Mouse (Mus musculus) limb, embryonic 13.5 days (tissue): ENCODE results near the gene Lyplal1. TPM values are rescaled to one million over a fixed set of nuclear protein-coding genes. Genes with fewer than 3 reads are reported as not detected.

Source experiments
- ATAC-seq: fragments of 200-750 bp; cut with Nextera tagmentation; 2 replicates; pipeline ENCODE4 v1.8.0; 2017; ENCODE audit warnings: low read depth, moderate number of reproducible peaks, moderate TSS enrichment; ENCODE audit not compliant: low FRiP score
- H3K27ac ChIP-seq: fragments of 300-500 bp; sonication (generic); 2 replicates; pipeline ENCODE4 v1.5.1; 2015; ENCODE audit warnings: inconsistent platforms, mild to moderate bottlenecking, moderate library complexity
- H3K27me3 ChIP-seq: fragments of 300-500 bp; sonication (generic); 2 replicates; pipeline ENCODE4 v1.6.1; 2015; ENCODE audit warnings: mild to moderate bottlenecking, inconsistent platforms
- H3K36me3 ChIP-seq: fragments of 300-500 bp; sonication (generic); 2 replicates; pipeline ENCODE4 v1.6.1; 2015; ENCODE audit warnings: inconsistent platforms, mild to moderate bottlenecking, moderate library complexity
- H3K4me1 ChIP-seq: fragments of 300-500 bp; sonication (generic); 2 replicates; pipeline ENCODE4 v1.6.1; 2015; ENCODE audit warnings: inconsistent platforms
- H3K4me2 ChIP-seq: fragments of 300-500 bp; sonication (generic); replicated peaks from 2 replicates; pipeline ENCODE4 v1.6.1; 2015; ENCODE audit warnings: inconsistent platforms, mild to moderate bottlenecking, moderate library complexity
- H3K4me3 ChIP-seq: fragments of 300-500 bp; sonication (generic); 2 replicates; pipeline ENCODE4 v1.5.1; 2015; ENCODE audit warnings: moderate library complexity, mild to moderate bottlenecking, inconsistent platforms
- H3K9ac ChIP-seq: fragments of 300-500 bp; sonication (generic); 2 replicates; pipeline ENCODE4 v1.6.1; 2015; ENCODE audit warnings: mild to moderate bottlenecking, inconsistent platforms
- H3K9me3 ChIP-seq: fragments of 300-500 bp; sonication (generic); 2 replicates; pipeline ENCODE4 v1.6.1; 2016; ENCODE audit warnings: inconsistent platforms
- WGBS: fragments of 180-500 bp; shearing (Covaris S2); methylation state at CpG from one replicate; pipeline ENCODE4 v1.1.7; 2015; 5-methylcytosine and 5-hydroxymethylcytosine counted together
- polyA plus RNA-seq: library from polyadenylated mRNA; unstranded; fragments of >200 nt; fragmentation: Nextera tagmentation; extraction: Ambion mirVana; gene quantifications from 2 replicates; pipeline ENCODE4 v1.2.1, GENCODE M21; 2015

Lyplal1 gene
- polyA plus RNA-seq, 1 experiment from 2014 or later: 15.7 TPM

DNA sequence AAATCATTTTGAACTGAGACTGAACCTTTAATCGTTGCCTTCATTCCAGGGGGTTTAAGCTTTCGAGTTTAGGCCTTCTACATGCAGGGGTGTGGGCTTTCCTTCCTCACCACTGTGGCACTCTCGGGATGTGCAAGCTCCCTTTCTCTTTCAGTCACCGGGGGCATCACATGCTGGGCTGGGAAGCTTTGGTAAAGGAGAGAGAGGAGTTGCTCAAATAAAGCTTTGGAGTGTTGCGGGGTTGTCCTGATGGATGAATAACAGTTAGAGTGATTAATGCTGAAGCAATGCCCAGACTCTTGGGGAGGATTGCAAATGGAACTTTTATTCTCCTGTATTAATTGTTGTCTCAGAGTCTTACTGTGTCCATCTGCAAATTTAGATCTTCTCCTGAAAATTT lies 2.7 kb upstream of the Lyplal1 start:
- 52% methylated on average over 5 of the region's 5 CpGs for WGBS
- no peak for ATAC-seq
- no peak overlapping the region for H3K9ac ChIP-seq

DNA sequence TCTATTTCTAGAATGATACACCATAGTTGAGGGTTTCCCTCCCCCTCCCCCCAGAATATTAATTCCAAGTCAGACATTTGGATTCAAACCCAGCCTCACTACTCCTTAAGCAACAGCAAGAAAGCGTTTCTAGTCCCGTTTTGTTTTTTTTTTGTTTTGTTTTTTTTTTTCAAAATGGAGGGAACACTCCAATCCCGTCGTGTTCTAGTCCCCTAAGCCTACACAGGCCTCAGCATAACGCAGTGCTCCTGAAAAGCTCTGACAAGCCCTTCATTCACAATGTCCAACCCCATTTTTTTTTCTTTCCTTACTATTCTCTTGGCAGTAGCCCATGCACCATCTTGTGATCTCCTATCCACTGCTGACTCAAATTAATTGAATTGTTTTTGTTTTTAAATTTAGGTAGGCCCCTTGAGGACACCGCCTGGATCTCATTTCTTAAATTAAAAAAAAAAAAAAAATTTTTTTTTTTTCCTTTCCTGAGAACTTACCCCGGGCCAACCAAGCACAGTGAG lies 967 bp downstream of the Lyplal1 start:
- no peak for ATAC-seq
- no peak overlapping the region for H3K27ac ChIP-seq
- 59% methylated on average over 7 of the region's 7 CpGs for WGBS

More for the DNA sequence above, 2.7 kb upstream of the Lyplal1 start:
- Histone ChIP-seq H3K9me3 (no peaks in the 10 kb centered on the region), H3K4me1 (peaks cover 9% of the 10 kb centered on the region), H3K36me3 (no peaks in the 10 kb centered on the region), H3K4me3 (no peak overlapping the region), H3K4me2 (no peak overlapping the region), H3K27ac (no peak overlapping the region), H3K27me3 (no peaks in the 10 kb centered on the region)

DNA sequence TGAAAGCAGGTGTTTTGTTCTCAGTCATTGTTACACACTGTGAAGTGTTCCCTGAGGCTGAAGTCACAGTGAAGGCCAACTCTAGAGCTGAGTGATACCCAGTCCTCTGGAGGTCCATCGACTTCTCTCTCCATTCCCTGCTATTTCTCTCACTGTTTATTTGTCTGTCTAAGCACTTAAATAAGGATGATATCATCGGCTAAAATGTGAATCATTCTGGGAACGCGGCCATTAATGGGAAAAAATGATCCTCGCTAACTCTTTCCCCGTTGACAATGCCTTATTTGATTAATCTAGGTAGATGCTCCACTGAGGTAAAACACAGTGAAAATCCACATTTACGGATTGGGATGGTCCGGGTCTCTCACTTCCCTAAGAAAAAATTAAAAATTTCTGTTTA lies 14.8 kb downstream of the Lyplal1 start:
- no peak for ATAC-seq
- H3K4me3 ChIP-seq: no peak overlapping the region
- no peaks in the 10 kb centered on the region for H3K4me1 ChIP-seq
- no peaks in the 10 kb centered on the region for H3K27me3 ChIP-seq
- WGBS: 83% methylated on average over 8 of the region's 8 CpGs
- no peak overlapping the region; the same call in 1 of the 2 replicates for H3K27ac ChIP-seq
- H3K9ac ChIP-seq: no peak overlapping the region
- no peaks in the 10 kb centered on the region for H3K36me3 ChIP-seq
- no peaks in the 10 kb centered on the region for H3K9me3 ChIP-seq
- no peak overlapping the region for H3K4me2 ChIP-seq

More for the DNA sequence above, 967 bp downstream of the Lyplal1 start:
- peak overlapping the region; percentile 78 for H3K4me2 ChIP-seq
- H3K36me3 ChIP-seq: peaks cover 6% of the 10 kb centered on the region
- H3K9ac ChIP-seq: no peak overlapping the region
- peaks cover 9% of the 10 kb centered on the region for H3K4me1 ChIP-seq
- no peaks in the 10 kb centered on the region for H3K27me3 ChIP-seq
- H3K4me3 ChIP-seq: peak overlapping the region; percentile 73
- H3K9me3 ChIP-seq: no peaks in the 10 kb centered on the region

DNA sequence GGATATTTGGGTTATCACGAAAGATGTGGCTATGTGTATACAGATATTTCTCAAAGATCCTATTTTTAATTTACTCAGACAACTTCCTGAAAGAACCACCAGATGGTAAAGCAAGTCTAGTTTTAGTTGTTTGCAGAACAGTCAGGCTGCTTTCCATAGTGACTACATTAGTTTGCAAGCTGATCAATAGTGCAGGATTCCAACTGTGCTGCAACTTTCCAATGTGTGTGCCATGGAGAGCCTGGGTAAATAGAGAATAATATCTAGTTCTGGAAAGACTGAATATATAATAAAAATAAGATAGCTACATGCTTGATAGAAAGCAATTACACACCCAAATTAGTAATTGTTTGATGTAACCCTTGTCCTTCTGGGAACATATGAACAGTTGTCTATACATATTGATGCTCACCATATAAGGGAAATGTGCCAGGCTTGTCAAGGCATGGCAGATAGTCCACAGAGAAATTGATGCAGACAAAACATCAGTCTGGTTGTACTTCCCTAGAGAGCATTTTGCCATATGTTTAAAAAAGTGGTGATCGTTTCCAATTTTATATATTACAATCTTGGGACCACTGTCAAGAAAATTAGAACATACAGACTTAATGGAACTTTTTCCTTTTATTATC lies 50.7 kb downstream of the Lyplal1 start:
- no peak for ATAC-seq
- Histone ChIP-seq H3K4me2 (no peak overlapping the region), H3K9me3 (no peaks in the 10 kb centered on the region; the same call in 1 of the 2 replicates), H3K4me1 (peaks cover 9% of the 10 kb centered on the region), H3K9ac (no peak overlapping the region), H3K4me3 (no peak overlapping the region), H3K36me3 (no peaks in the 10 kb centered on the region), H3K27me3 (no peaks in the 10 kb centered on the region), H3K27ac (no peak overlapping the region)
- WGBS: 80% methylated on average over 2 of the region's 2 CpGs

DNA sequence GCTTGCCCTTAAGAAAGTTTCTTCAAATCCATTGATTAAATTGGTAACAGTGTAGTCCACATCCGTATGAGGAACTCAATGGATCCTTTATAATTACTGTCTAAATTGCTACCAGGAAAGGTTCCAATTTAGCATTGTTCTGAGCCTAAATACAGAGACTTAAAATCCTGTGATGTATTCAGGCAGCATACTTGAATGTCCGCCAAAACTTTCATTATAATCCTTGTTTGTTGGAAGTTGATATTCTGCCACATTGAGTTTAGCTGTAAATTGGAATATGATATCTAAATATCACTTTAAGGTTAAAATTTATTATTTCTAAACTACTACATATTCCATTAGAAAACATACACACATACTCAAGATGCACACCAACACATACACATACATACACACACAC lies 57.1 kb downstream of the Lyplal1 start:
- ATAC-seq: no peak
- H3K4me3 ChIP-seq: no peak overlapping the region
- H3K27me3 ChIP-seq: no peaks in the 10 kb centered on the region
- H3K4me2 ChIP-seq: no peak overlapping the region
- no peak overlapping the region for H3K27ac ChIP-seq
- H3K36me3 ChIP-seq: no peaks in the 10 kb centered on the region
- 67% methylated on average over 2 of the region's 2 CpGs for WGBS
- H3K9me3 ChIP-seq: no peaks in the 10 kb centered on the region
- no peak overlapping the region for H3K9ac ChIP-seq
- H3K4me1 ChIP-seq: peaks cover 13% of the 10 kb centered on the region

DNA sequence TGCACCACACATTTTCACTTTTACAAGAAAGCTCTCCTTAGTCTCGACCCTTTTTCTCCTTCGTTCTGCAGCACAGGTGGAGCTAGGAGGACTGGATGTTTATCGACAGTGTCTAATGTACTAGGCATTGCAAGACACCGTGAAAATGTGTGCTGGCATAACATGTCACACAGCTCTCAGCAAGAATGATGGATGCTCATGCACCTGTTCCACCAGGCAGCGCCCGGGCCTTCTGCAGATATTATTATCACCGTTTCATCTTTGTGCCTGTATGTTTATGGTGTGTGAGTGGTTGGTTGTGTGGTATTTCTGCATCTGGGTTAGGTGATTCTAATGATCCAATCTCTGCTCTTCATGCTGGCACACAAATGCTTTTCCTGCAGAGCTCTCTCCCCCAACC lies 62.9 kb downstream of the Lyplal1 start:
- no peak overlapping the region for H3K4me3 ChIP-seq
- H3K9me3 ChIP-seq: no peaks in the 10 kb centered on the region
- WGBS: 66% methylated on average over 7 of the region's 7 CpGs
- peak overlapping the region; percentile 27; the same call in 1 of the 2 replicates for H3K4me2 ChIP-seq
- no peak overlapping the region for H3K9ac ChIP-seq
- H3K27me3 ChIP-seq: no peaks in the 10 kb centered on the region
- no peaks in the 10 kb centered on the region for H3K36me3 ChIP-seq
- peaks cover 20% of the 10 kb centered on the region for H3K4me1 ChIP-seq
- peak overlapping the region; percentile 48 for H3K27ac ChIP-seq
- no peak; the same call in 1 of the 2 replicates for ATAC-seq

DNA sequence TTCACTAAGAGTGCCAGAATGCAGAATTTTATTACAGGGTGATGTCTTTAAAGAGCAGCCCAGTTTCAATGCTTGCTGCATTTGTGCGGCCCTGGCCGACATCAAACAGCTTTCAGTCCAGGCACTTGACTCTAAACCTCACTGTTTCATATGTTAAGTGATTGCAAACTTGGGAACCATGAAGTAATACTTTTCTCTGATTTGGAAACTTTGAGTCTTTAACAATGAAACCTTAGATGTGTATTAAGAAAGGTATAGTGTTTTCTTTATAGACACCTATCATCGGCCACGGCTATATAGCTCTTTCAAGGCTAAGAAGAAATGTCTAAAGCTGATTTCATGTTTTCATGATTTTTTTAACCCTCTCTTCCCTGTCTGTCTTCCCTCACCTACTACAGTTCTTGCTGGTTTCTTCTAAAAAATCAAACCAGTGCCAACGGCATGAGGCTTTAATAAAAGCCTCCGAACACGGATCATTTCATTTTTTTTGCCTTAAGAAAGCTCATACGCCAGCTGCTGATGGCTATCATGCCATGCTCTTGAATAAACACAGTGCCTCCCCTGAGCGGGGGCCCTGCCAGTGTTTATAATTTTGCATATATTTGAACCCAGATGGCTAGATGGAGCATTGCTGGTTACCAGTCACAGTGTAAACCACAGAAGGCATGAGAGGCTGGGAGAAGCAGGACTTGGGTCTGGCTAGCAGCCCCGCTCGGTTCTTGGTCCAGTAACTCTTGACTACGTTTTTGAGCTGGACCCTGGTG lies 63.6 kb downstream of the Lyplal1 start:
- H3K4me1 ChIP-seq: peaks cover 20% of the 10 kb centered on the region
- no peaks in the 10 kb centered on the region for H3K9me3 ChIP-seq
- H3K27me3 ChIP-seq: no peaks in the 10 kb centered on the region
- H3K27ac ChIP-seq: peak overlapping the region; percentile 48
- WGBS: 47% methylated on average over 12 of the region's 12 CpGs
- no peak overlapping the region for H3K4me3 ChIP-seq
- H3K4me2 ChIP-seq: peak overlapping the region; percentile 27; the same call in 1 of the 2 replicates
- H3K9ac ChIP-seq: no peak overlapping the region
- ATAC-seq: peak; percentile 64; the same call in 1 of the 2 replicates
- H3K36me3 ChIP-seq: no peaks in the 10 kb centered on the region

DNA sequence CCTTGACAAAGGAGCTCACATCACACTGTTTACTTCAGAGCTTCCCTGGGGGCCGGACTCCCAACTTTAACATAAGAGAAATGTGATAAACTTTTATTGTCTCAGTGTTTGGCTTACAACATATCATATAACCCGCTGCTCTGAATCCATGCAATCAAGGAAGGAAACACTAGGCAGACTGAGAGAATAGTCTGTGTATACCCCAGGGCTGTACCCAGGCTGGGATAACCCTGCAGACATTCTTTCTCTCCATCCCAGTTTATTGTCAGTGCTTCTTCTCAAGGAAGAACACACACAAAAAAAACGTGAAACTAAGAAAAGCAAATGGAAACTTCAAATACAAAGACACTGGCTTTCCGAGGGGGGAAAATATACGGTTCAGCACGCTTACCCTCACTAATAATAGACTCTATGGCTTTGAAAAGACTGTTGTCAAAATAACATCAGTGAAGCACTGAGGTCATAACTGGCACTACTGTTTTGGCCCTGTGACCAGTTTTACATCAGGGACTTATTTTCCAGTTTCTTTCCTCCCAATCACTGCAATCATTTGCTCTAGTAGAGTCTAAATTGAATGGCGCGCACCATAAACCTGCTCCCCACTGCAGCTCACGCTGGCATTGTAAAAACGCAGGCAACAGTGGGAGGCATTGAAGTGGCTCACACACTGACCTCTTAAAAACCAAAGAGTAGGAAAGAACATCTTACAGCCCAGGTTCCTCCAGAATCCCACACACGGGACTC lies 73.2 kb downstream of the Lyplal1 start:
- Histone ChIP-seq H3K9ac (no peak overlapping the region), H3K36me3 (no peaks in the 10 kb centered on the region), H3K9me3 (no peaks in the 10 kb centered on the region), H3K27me3 (no peaks in the 10 kb centered on the region), H3K27ac (peak overlapping the region; percentile 39; the same call in 1 of the 2 replicates), H3K4me2 (no peak overlapping the region), H3K4me3 (no peak overlapping the region), H3K4me1 (peaks cover 31% of the 10 kb centered on the region)
- ATAC-seq: peak; percentile 44; the same call in 1 of the 2 replicates
- WGBS: 41% methylated on average over 11 of the region's 11 CpGs

DNA sequence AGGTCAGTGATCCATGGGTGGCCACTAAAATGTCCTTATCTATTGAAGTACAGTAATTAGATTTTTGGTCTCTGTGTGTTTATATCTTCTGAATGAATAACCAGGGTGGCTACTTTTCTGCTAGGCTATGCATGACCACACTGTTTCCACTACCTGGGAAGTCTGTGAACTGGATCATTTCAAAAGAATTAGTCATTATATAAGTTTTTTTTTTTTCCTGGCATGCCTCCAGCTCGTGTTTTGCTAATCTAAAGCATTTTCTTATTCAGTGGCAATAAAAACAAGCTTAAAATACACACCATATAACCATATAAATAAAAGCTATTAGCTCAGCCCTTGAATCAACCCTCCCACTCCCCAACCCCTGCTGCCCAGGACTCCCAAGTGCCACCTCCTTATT lies 75.3 kb downstream of the Lyplal1 start:
- H3K4me2 ChIP-seq: no peak overlapping the region
- H3K4me1 ChIP-seq: peaks cover 31% of the 10 kb centered on the region
- WGBS: 10% methylated on average over 1 of the region's 1 CpGs
- no peaks in the 10 kb centered on the region for H3K36me3 ChIP-seq
- H3K9me3 ChIP-seq: no peaks in the 10 kb centered on the region
- no peak for ATAC-seq
- H3K4me3 ChIP-seq: no peak overlapping the region
- H3K27ac ChIP-seq: 0 out of 2 replicates have a peak overlapping the region, but pooled peaks have one; percentile 0
- no peak overlapping the region for H3K9ac ChIP-seq
- no peaks in the 10 kb centered on the region for H3K27me3 ChIP-seq
